Mouse (Mus musculus): Measurements from ENCODE around the gene Amacr. TPM values are rescaled to one million over a fixed set of nuclear protein-coding genes. Genes with fewer than 3 reads are reported as not detected.

Gene Amacr
- polyA plus RNA-seq, 1 experiment from 2014 or later: 12.9 TPM

GRCm38 (mm10) chr15:11037376-11037695 is 55.8 kb downstream of the Amacr start:
- no peak overlapping the region for H3K27ac ChIP-seq (replicated peaks)
- H3K9ac ChIP-seq (ENCODE audit: low read length): no peak overlapping the region
- H3K4me3 ChIP-seq (ENCODE audit: low read depth, low read length): peak overlapping the region; percentile 31; the same call in 1 of the 2 replicates
- peaks cover 2% of the 10 kb centered on the region for H3K4me1 ChIP-seq (replicated peaks; ENCODE audit: control insufficient read depth, insufficient read depth)
- no peak for TF ChIP-seq CTCF (IDR thresholded peaks at IDR 0.05; ENCODE audit: low read depth)
- no peak for TF ChIP-seq EP300 (optimal IDR thresholded peaks at IDR 0.05)
- H3K27me3 ChIP-seq (ENCODE audit: control insufficient read depth, insufficient read depth, low read length): peaks cover 26% of the 10 kb centered on the region
- H3K36me3 ChIP-seq (ENCODE audit: control insufficient read depth, insufficient read depth, low read length): no peaks in the 10 kb centered on the region
- peak overlapping the region; percentile 54 for H3K4me2 ChIP-seq (replicated peaks; ENCODE audit: low read depth)
- 5% methylated on average over 8 of the region's 8 CpGs for WGBS
- DNase-seq (ENCODE audit: low spot score) (no peak), ATAC-seq (ENCODE audit: low FRiP score, low TSS enrichment) (no peak)
- no peaks in the 10 kb centered on the region for H3K9me3 ChIP-seq (ENCODE audit: control insufficient read depth, low read length)

- peaks cover 26% of the 10 kb centered on the region for H3K27me3 ChIP-seq (ENCODE audit: control insufficient read depth, insufficient read depth, low read length)
- H3K4me3 ChIP-seq (ENCODE audit: low read depth, low read length): peak within 1 kb of the TSS; percentile 31
- DNase-seq (ENCODE audit: low spot score) (peak; percentile 18), ATAC-seq (ENCODE audit: low FRiP score, low TSS enrichment) (no peak)
- H3K27ac ChIP-seq (replicated peaks): no peak within 1 kb of the TSS
- H3K36me3 ChIP-seq (ENCODE audit: control insufficient read depth, insufficient read depth, low read length): no peaks in the 10 kb centered on the region
- 5% methylated on average over 16 of the region's 16 CpGs for WGBS
- H3K4me1 ChIP-seq (replicated peaks; ENCODE audit: control insufficient read depth, insufficient read depth): peaks cover 2% of the 10 kb centered on the region
- no peak for TF ChIP-seq EP300 (optimal IDR thresholded peaks at IDR 0.05)
- no peak for TF ChIP-seq CTCF (IDR thresholded peaks at IDR 0.05; ENCODE audit: low read depth)
- no peak within 1 kb of the TSS for H3K9ac ChIP-seq (ENCODE audit: low read length)
- no peaks in the 10 kb centered on the region for H3K9me3 ChIP-seq (ENCODE audit: control insufficient read depth, low read length)
- peak within 1 kb of the TSS; percentile 54 for H3K4me2 ChIP-seq (replicated peaks; ENCODE audit: low read depth)
Measured at GRCm38 (mm10) chr15:11037711-11038110, 56.2 kb downstream of the Amacr start, which contains the start of gene Rxfp3. Gene Rxfp3, minus strand, starts transcription at chr15:11037991.

- peak; percentile 85 for TF ChIP-seq CTCF (IDR thresholded peaks at IDR 0.05; ENCODE audit: low read depth)
- TF ChIP-seq EP300 (optimal IDR thresholded peaks at IDR 0.05): no peak
- Histone ChIP-seq H3K27ac (replicated peaks) (no peak overlapping the region), H3K4me2 (replicated peaks; ENCODE audit: low read depth) (no peak overlapping the region), H3K4me1 (replicated peaks; ENCODE audit: control insufficient read depth, insufficient read depth) (peaks cover 2% of the 10 kb centered on the region), H3K27me3 (ENCODE audit: control insufficient read depth, insufficient read depth, low read length) (peaks cover 26% of the 10 kb centered on the region), H3K9me3 (ENCODE audit: control insufficient read depth, low read length) (no peaks in the 10 kb centered on the region), H3K4me3 (ENCODE audit: low read depth, low read length) (no peak overlapping the region), H3K36me3 (ENCODE audit: control insufficient read depth, insufficient read depth, low read length) (no peaks in the 10 kb centered on the region), H3K9ac (ENCODE audit: low read length) (no peak overlapping the region)
- ATAC-seq (ENCODE audit: low FRiP score, low TSS enrichment): no peak
- 1% methylated on average over 12 of the region's 12 CpGs for WGBS
- DNase-seq (ENCODE audit: low spot score): peak; percentile 31
Measured at GRCm38 (mm10) chr15:11038476-11038875, 56.9 kb downstream of the Amacr start.

GRCm38 (mm10) chr15:11040067-11040466 is 58.5 kb downstream of the Amacr start:
- Histone ChIP-seq H3K4me1 (replicated peaks; ENCODE audit: control insufficient read depth, insufficient read depth) (peaks cover 2% of the 10 kb centered on the region), H3K4me3 (ENCODE audit: low read depth, low read length) (no peak overlapping the region), H3K9me3 (ENCODE audit: control insufficient read depth, low read length) (no peaks in the 10 kb centered on the region), H3K27ac (replicated peaks) (no peak overlapping the region), H3K9ac (ENCODE audit: low read length) (no peak overlapping the region), H3K4me2 (replicated peaks; ENCODE audit: low read depth) (no peak overlapping the region), H3K36me3 (ENCODE audit: control insufficient read depth, insufficient read depth, low read length) (no peaks in the 10 kb centered on the region), H3K27me3 (ENCODE audit: control insufficient read depth, insufficient read depth, low read length) (peaks cover 23% of the 10 kb centered on the region)
- 43% methylated on average over 5 of the region's 5 CpGs for WGBS
- TF ChIP-seq EP300 (optimal IDR thresholded peaks at IDR 0.05) (no peak), CTCF (IDR thresholded peaks at IDR 0.05; ENCODE audit: low read depth) (no peak)
- ATAC-seq (ENCODE audit: low FRiP score, low TSS enrichment): no peak
- no peak for DNase-seq (ENCODE audit: low spot score)

GRCm38 (mm10) chr15:11041229-11041628 is 59.7 kb downstream of the Amacr start:
- H3K9me3 ChIP-seq (ENCODE audit: control insufficient read depth, low read length): no peaks in the 10 kb centered on the region
- H3K36me3 ChIP-seq (ENCODE audit: control insufficient read depth, insufficient read depth, low read length): no peaks in the 10 kb centered on the region
- no peak overlapping the region for H3K9ac ChIP-seq (ENCODE audit: low read length)
- TF ChIP-seq CTCF (IDR thresholded peaks at IDR 0.05; ENCODE audit: low read depth) (no peak), EP300 (optimal IDR thresholded peaks at IDR 0.05) (no peak)
- H3K4me2 ChIP-seq (replicated peaks; ENCODE audit: low read depth): no peak overlapping the region
- DNase-seq (ENCODE audit: low spot score) (no peak), ATAC-seq (ENCODE audit: low FRiP score, low TSS enrichment) (no peak)
- WGBS: 79% methylated on average over 2 of the region's 2 CpGs
- no peak overlapping the region for H3K27ac ChIP-seq (replicated peaks)
- no peak overlapping the region for H3K4me3 ChIP-seq (ENCODE audit: low read depth, low read length)
- peaks cover 2% of the 10 kb centered on the region for H3K4me1 ChIP-seq (replicated peaks; ENCODE audit: control insufficient read depth, insufficient read depth)
- peaks cover 12% of the 10 kb centered on the region for H3K27me3 ChIP-seq (ENCODE audit: control insufficient read depth, insufficient read depth, low read length)

GRCm38 (mm10) chr15:11042828-11043227 is 61.3 kb downstream of the Amacr start:
- 81% methylated on average over 5 of the region's 5 CpGs for WGBS
- no peak for ATAC-seq (ENCODE audit: low FRiP score, low TSS enrichment)

More at GRCm38 (mm10) chr15:11042828-11043227, 61.3 kb downstream of the Amacr start:
- H3K27ac ChIP-seq (replicated peaks): no peak overlapping the region
- no peak overlapping the region for H3K4me3 ChIP-seq (ENCODE audit: low read depth, low read length)
- no peaks in the 10 kb centered on the region for H3K9me3 ChIP-seq (ENCODE audit: control insufficient read depth, low read length)
- no peak for DNase-seq (ENCODE audit: low spot score)
- TF ChIP-seq EP300 (optimal IDR thresholded peaks at IDR 0.05): no peak
- TF ChIP-seq CTCF (IDR thresholded peaks at IDR 0.05; ENCODE audit: low read depth): no peak
- no peaks in the 10 kb centered on the region for H3K36me3 ChIP-seq (ENCODE audit: control insufficient read depth, insufficient read depth, low read length)
- no peak overlapping the region for H3K9ac ChIP-seq (ENCODE audit: low read length)
- no peaks in the 10 kb centered on the region for H3K4me1 ChIP-seq (replicated peaks; ENCODE audit: control insufficient read depth, insufficient read depth)
- H3K27me3 ChIP-seq (ENCODE audit: control insufficient read depth, insufficient read depth, low read length): no peaks in the 10 kb centered on the region
- H3K4me2 ChIP-seq (replicated peaks; ENCODE audit: low read depth): no peak overlapping the region

Other genes with a start within 250 kb of the Amacr start
- gene C1qtnf3, start 29.4 kb upstream of the Amacr start, polyA plus RNA-seq (2015; fragmentation: Nextera tagmentation; extraction: Ambion mirVana): 16.8 and 22.2 TPM in 2 replicates
- 0.04 TPM in 1 of 2 replicates, not detected in the other for gene Slc45a2, start 19.0 kb downstream of the Amacr start, polyA plus RNA-seq (2015; fragmentation: Nextera tagmentation; extraction: Ambion mirVana)
- gene Rxfp3, start 56.2 kb downstream of the Amacr start, polyA plus RNA-seq (2015; fragmentation: Nextera tagmentation; extraction: Ambion mirVana): 0.02 and 0.04 TPM in 2 replicates
- 0.62 and 1.0 TPM in 2 replicates for gene Adamts12, start 83.0 kb downstream of the Amacr start, polyA plus RNA-seq (2015; fragmentation: Nextera tagmentation; extraction: Ambion mirVana)

Data from stomach, postnatal 0 days (tissue).